Mouse (Mus musculus) MEL (cell line): ENCODE measurements around the gene Enpp4.

Source experiments
- BHLHE40 ChIP-seq: IDR thresholded peaks from 2 replicates; pipeline ENCODE4 v1.6.1; 2012; ENCODE audit warnings: low read depth, mild to moderate bottlenecking, inconsistent platforms, low read length, improper control_type of control experiment, borderline replicate concordance
- CHD1 ChIP-seq: IDR thresholded peaks from 2 replicates; pipeline ENCODE4 v1.6.1; 2012; ENCODE audit warnings: low read depth, mild to moderate bottlenecking, inconsistent platforms, low read length, improper control_type of control experiment
- CHD2 ChIP-seq: IDR thresholded peaks from 2 replicates; pipeline ENCODE4 v1.6.1; 2011; ENCODE audit warnings: low read length, improper control_type of control experiment
- CTCF ChIP-seq, 3 experiments: IDR thresholded peaks in 2 of 3; conservative IDR thresholded peaks in 1 of 3; 2 replicates each; pipeline ENCODE4 v1.5.1; 2011 to 2012; ENCODE audit warnings: low read length in 3 of 3, low read depth in 2 of 3, mild to moderate bottlenecking in 2 of 3, improper control_type of control experiment in 1 of 3, inconsistent platforms in 1 of 3, mixed read lengths in 1 of 3, moderate library complexity in 1 of 3; ENCODE audit not compliant: control insufficient read depth in 1 of 3, insufficient read depth in 1 of 3, poor library complexity in 1 of 3, severe bottlenecking in 1 of 3
- HCFC1 ChIP-seq: IDR thresholded peaks from 2 replicates; pipeline ENCODE4 v1.6.1; 2012; ENCODE audit warnings: low read depth, mild to moderate bottlenecking, inconsistent platforms, low read length, improper control_type of control experiment, moderate library complexity
- KAT2A ChIP-seq: conservative IDR thresholded peaks from 2 replicates; pipeline ENCODE4 v1.6.1; 2012; ENCODE audit warnings: low read depth, low read length, improper control_type of control experiment, inconsistent platforms
- MEF2A ChIP-seq: IDR thresholded peaks from 2 replicates; pipeline ENCODE4 v1.6.1; 2014; ENCODE audit warnings: low read depth, mild to moderate bottlenecking, inconsistent platforms, low read length, improper control_type of control experiment; ENCODE audit not compliant: poor library complexity, insufficient replicate concordance, severe bottlenecking; ENCODE audit errors: extremely low read depth
- POLR2A ChIP-seq, 2 experiments: IDR thresholded peaks; 2 replicates each; pipeline ENCODE4 v1.6.1; 2011 to 2012; ENCODE audit warnings: low read length in 2 of 2, mild to moderate bottlenecking in 2 of 2, control low read depth in 1 of 2, improper control_type of control experiment in 1 of 2, low read depth in 1 of 2, moderate library complexity in 1 of 2; ENCODE audit not compliant: control insufficient read depth in 1 of 2, insufficient read depth in 1 of 2, poor library complexity in 1 of 2
- RCOR1 ChIP-seq: IDR thresholded peaks from 2 replicates; pipeline ENCODE4 v1.6.1; 2012; ENCODE audit warnings: low read depth, mild to moderate bottlenecking, inconsistent platforms, low read length, improper control_type of control experiment
- SIN3A ChIP-seq: IDR thresholded peaks from 2 replicates; pipeline ENCODE4 v1.6.1; 2012; ENCODE audit warnings: low read length, improper control_type of control experiment, inconsistent platforms
- TBP ChIP-seq: IDR thresholded peaks from 2 replicates; pipeline ENCODE4 v1.8.0; 2011; ENCODE audit warnings: low read depth, low read length, improper control_type of control experiment
- UBTF ChIP-seq: IDR thresholded peaks from 2 replicates; pipeline ENCODE4 v1.6.1; 2012; ENCODE audit warnings: low read depth, mild to moderate bottlenecking, inconsistent platforms, low read length, improper control_type of control experiment, moderate library complexity, borderline replicate concordance; ENCODE audit not compliant: insufficient read depth
- USF1 ChIP-seq: IDR thresholded peaks from 2 replicates; pipeline ENCODE4 v1.6.1; 2014; ENCODE audit warnings: low read depth, mild to moderate bottlenecking, inconsistent platforms, low read length, improper control_type of control experiment, moderate library complexity

DNA sequence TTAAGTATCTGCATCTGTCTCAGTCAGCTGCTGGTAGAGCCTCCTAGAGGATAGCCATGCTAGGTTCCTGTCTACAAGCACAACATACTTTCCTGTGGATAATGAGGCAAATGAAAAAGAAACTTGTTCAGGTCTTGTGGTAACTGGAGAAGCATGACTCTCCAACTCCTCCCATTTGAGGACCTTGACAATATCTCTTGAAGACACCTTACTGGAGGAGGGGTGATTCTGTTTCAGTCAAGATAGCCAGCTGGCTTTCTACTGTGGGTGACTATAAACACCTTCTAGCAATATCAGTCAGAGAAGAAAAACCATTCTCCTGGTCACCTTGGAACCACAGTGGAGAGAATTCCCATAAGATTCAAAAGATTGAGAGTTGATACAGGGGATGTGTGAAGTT lies 47.5 kb downstream of the Enpp4 start:
- TF ChIP-seq CTCF (IDR thresholded peaks at IDR 0.05 in 2 of 3, conservative IDR thresholded peaks at IDR 0.05 in 1 of 3; ENCODE audit: control insufficient read depth in 1 of 3, insufficient read depth in 1 of 3, low read depth in 2 of 3, low read length in 3 of 3, poor library complexity in 1 of 3, severe bottlenecking in 1 of 3) (no peak), USF1 (no peak), KAT2A (no peak), CHD1 (no peak), BHLHE40 (no peak), UBTF (no peak), SIN3A (no peak), MEF2A (no peak), RCOR1 (no peak), CHD2 (no peak), POLR2A (IDR thresholded peaks at IDR 0.05; ENCODE audit: control insufficient read depth in 1 of 2, insufficient read depth in 1 of 2, low read depth in 1 of 2, low read length in 2 of 2, poor library complexity in 1 of 2) (no peak), TBP (no peak), HCFC1 (no peak)
